Mouse (Mus musculus) forebrain, embryonic 13.5 days (tissue): ENCODE measurements around the gene Rgs7bp. TPM values are rescaled to one million over a fixed set of nuclear protein-coding genes. Genes with fewer than 3 reads are reported as not detected.
"Not testable (repeated sequence)": the region's sequence is repeated elsewhere in the genome, so short reads cannot be mapped to it uniquely, and the experiment has no call there.

Source experiments
- ATAC-seq: fragments of 200-750 bp; cut with Nextera tagmentation; 2 replicates; pipeline ENCODE4 v1.8.0; 2017
- H3K27ac ChIP-seq: fragments of 300-500 bp; sonication (generic); 2 replicates; pipeline ENCODE4 v1.5.1; 2015; ENCODE audit warnings: inconsistent platforms, mild to moderate bottlenecking, moderate library complexity
- H3K27me3 ChIP-seq: fragments of 300-500 bp; sonication (generic); 2 replicates; pipeline ENCODE4 v1.6.1; 2015; ENCODE audit warnings: mild to moderate bottlenecking, inconsistent platforms
- H3K36me3 ChIP-seq: fragments of 300-500 bp; sonication (generic); 2 replicates; pipeline ENCODE4 v1.6.1; 2015; ENCODE audit warnings: mild to moderate bottlenecking, inconsistent platforms; ENCODE audit not compliant: poor library complexity, severe bottlenecking
- H3K4me1 ChIP-seq: fragments of 300-500 bp; sonication (generic); 2 replicates; pipeline ENCODE4 v1.6.1; 2015; ENCODE audit warnings: inconsistent platforms
- H3K4me2 ChIP-seq: fragments of 300-500 bp; sonication (generic); 2 replicates; pipeline ENCODE4 v1.6.1; 2015; ENCODE audit warnings: inconsistent platforms, mild to moderate bottlenecking, moderate library complexity
- H3K4me3 ChIP-seq: fragments of 300-500 bp; sonication (generic); 2 replicates; pipeline ENCODE4 v1.5.1; 2015; ENCODE audit warnings: mild to moderate bottlenecking, inconsistent platforms
- H3K9ac ChIP-seq: fragments of 300-500 bp; sonication (generic); 2 replicates; pipeline ENCODE4 v1.6.1; 2015; ENCODE audit warnings: mild to moderate bottlenecking, inconsistent platforms
- H3K9me3 ChIP-seq: fragments of 300-500 bp; sonication (generic); replicated peaks from 2 replicates; pipeline ENCODE4 v1.6.1; 2016; ENCODE audit warnings: inconsistent platforms
- WGBS: fragments of 180-500 bp; shearing (Covaris S2); methylation state at CpG from one replicate; pipeline ENCODE4 v1.1.7; 2015; 5-methylcytosine and 5-hydroxymethylcytosine counted together
- polyA plus RNA-seq: library from polyadenylated mRNA; unstranded; fragments of >200 nt; fragmentation: Nextera tagmentation; extraction: Ambion mirVana; gene quantifications from 2 replicates; pipeline ENCODE4 v1.2.1, GENCODE M21; 2015

The Rgs7bp gene
- polyA plus RNA-seq, 1 experiment from 2014 or later, result 2.7 TPM

- H3K36me3 ChIP-seq, result no peaks in the 10 kb centered on the region
- ATAC-seq, result no peak
Observed at GRCm38 (mm10) chr13:104918663-104919062, 136.1 kb downstream of the Rgs7bp start.

GRCm38 (mm10) chr13:104916771-104917170 is 138.0 kb downstream of the Rgs7bp start:
- H3K27me3 ChIP-seq, H3K4me1 ChIP-seq, H3K4me3 ChIP-seq, H3K4me2 ChIP-seq, H3K27ac ChIP-seq, H3K9ac ChIP-seq, H3K9me3 ChIP-seq, ATAC-seq, H3K36me3 ChIP-seq: not testable (repeated sequence)
- WGBS, result 92% methylated on average over 6 of the region's 6 CpGs

More at GRCm38 (mm10) chr13:104918663-104919062, 136.1 kb downstream of the Rgs7bp start:
- Histone ChIP-seq H3K27me3 (no peaks in the 10 kb centered on the region), H3K27ac (no peak overlapping the region), H3K4me2 (no peak overlapping the region), H3K9me3 (no peaks in the 10 kb centered on the region), H3K4me3 (no peak overlapping the region), H3K4me1 (0 out of 2 replicates have a peak, but pooled peaks cover 6% of the 10 kb centered on the region), H3K9ac (no peak overlapping the region)
- WGBS, result 82% methylated on average over 16 of the region's 16 CpGs

- 0 out of 2 replicates have a peak, but pooled peaks cover 9% of the 10 kb centered on the region for H3K4me1 ChIP-seq
- no peaks in the 10 kb centered on the region for H3K36me3 ChIP-seq
- H3K4me3 ChIP-seq, result no peak overlapping the region
- no peaks in the 10 kb centered on the region for H3K27me3 ChIP-seq
- no peaks in the 10 kb centered on the region for H3K9me3 ChIP-seq
- ATAC-seq, result no peak; the same call in 1 of the 2 replicates
- H3K4me2 ChIP-seq, result no peak overlapping the region
- no peak overlapping the region for H3K9ac ChIP-seq
- WGBS, result 83% methylated on average over 2 of the region's 2 CpGs
- no peak overlapping the region for H3K27ac ChIP-seq
Observed at GRCm38 (mm10) chr13:104916106-104916505, 138.6 kb downstream of the Rgs7bp start.

GRCm38 (mm10) chr13:104914288-104914895 is 140.3 kb downstream of the Rgs7bp start:
- ATAC-seq, result no peak
- H3K9ac ChIP-seq, result no peak overlapping the region
- no peak overlapping the region for H3K4me2 ChIP-seq
- H3K4me3 ChIP-seq, result no peak overlapping the region
- H3K4me1 ChIP-seq, result 0 out of 2 replicates have a peak, but pooled peaks cover 9% of the 10 kb centered on the region
- H3K9me3 ChIP-seq, result no peaks in the 10 kb centered on the region
- H3K27ac ChIP-seq, result no peak overlapping the region
- no peaks in the 10 kb centered on the region for H3K27me3 ChIP-seq
- 80% methylated on average over 17 of the region's 17 CpGs for WGBS
- H3K36me3 ChIP-seq, result no peaks in the 10 kb centered on the region

GRCm38 (mm10) chr13:104911626-104912025 is 143.1 kb downstream of the Rgs7bp start:
- peaks cover 11% of the 10 kb centered on the region; the same call in 1 of the 2 replicates for H3K4me1 ChIP-seq
- not testable (repeated sequence) for H3K9ac ChIP-seq, H3K27me3 ChIP-seq, ATAC-seq, H3K9me3 ChIP-seq, H3K4me3 ChIP-seq, H3K4me2 ChIP-seq, H3K27ac ChIP-seq, H3K36me3 ChIP-seq
- WGBS, result 33% methylated on average over 5 of the region's 5 CpGs

GRCm38 (mm10) chr13:104911006-104911405 is 143.7 kb downstream of the Rgs7bp start:
- not testable (repeated sequence) for H3K4me2 ChIP-seq, H3K27ac ChIP-seq, H3K9me3 ChIP-seq, ATAC-seq, H3K9ac ChIP-seq, H3K4me3 ChIP-seq, H3K27me3 ChIP-seq, H3K36me3 ChIP-seq
- peaks cover 11% of the 10 kb centered on the region; the same call in 1 of the 2 replicates for H3K4me1 ChIP-seq
- WGBS, result 100% methylated on average over 1 of the region's 1 CpGs

GRCm38 (mm10) chr13:104908691-104909090 is 146.0 kb downstream of the Rgs7bp start:
- no peaks in the 10 kb centered on the region for H3K9me3 ChIP-seq
- H3K4me3 ChIP-seq, result no peak overlapping the region
- no peak overlapping the region for H3K27ac ChIP-seq
- ATAC-seq, result no peak
- H3K27me3 ChIP-seq, result no peaks in the 10 kb centered on the region
- WGBS, result 25% methylated on average over 7 of the region's 7 CpGs
- H3K9ac ChIP-seq, result no peak overlapping the region
- no peaks in the 10 kb centered on the region for H3K36me3 ChIP-seq
- no peak overlapping the region for H3K4me2 ChIP-seq
- peaks cover 5% of the 10 kb centered on the region; the same call in 1 of the 2 replicates for H3K4me1 ChIP-seq

Other genes starting within 250 kb of the Rgs7bp start
- 32.7 and 35.0 TPM in 2 replicates for gene Cwc27, start 237.8 kb downstream of the Rgs7bp start, polyA plus RNA-seq
- gene Shisal2b, start 191.0 kb downstream of the Rgs7bp start, polyA plus RNA-seq, result 0.30 and 0.38 TPM in 2 replicates
- gene 4933425L06Rik, start 27.2 kb upstream of the Rgs7bp start, polyA plus RNA-seq, result not detected in 2 replicates
- gene Rnf180, start 239.9 kb upstream of the Rgs7bp start, polyA plus RNA-seq, result 25.5 and 26.4 TPM in 2 replicates